Mouse (Mus musculus) 3T3-L1 (cell line): ENCODE data around the gene Mansc1.

Source experiments
- DNase-seq: peaks from one replicate; pipeline ENCODE4 v3.0.0-alpha.2; 2015; ENCODE audit warnings: low read depth, low spot score

Mansc1 gene

GRCm38 (mm10) chr6:134599239-134599638 is 33.0 kb downstream of the Mansc1 start:
- DNase-seq = no peak

DNA sequence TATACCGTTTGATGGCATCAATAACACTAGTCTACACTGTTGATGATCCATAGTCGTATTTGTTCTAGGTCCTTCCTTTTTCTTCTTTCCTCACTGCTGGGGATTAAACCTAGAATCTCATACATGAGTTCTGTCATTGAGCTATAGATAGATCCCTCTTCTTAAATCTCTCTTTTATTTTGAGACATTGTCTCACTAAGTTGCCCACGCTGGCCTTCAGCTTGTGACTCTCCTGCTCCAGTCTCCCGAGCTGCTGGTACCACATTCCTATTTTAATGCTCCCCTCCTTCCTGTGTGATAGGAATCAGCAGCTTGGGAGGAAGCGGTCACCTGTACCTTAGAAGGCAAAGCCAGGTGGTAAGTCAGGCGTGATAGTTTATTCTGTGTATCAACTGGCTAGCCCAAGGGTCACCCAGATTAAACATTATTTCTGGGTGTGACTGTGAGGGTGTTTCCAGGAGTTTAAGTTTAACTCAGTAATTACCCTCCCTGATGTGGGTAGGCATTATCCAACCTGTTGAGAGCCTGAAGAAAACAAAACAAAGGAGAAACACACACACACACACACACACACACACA is 34.5 kb downstream of the Mansc1 start:
- DNase-seq = no peak

- no peak for DNase-seq
These were observed 37.5 kb downstream of the Mansc1 start for GRCm38 (mm10) chr6:134594569-134595442.

- DNase-seq = peak; percentile 40
These were observed 40.7 kb downstream of the Mansc1 start for GRCm38 (mm10) chr6:134591614-134592013.

DNA sequence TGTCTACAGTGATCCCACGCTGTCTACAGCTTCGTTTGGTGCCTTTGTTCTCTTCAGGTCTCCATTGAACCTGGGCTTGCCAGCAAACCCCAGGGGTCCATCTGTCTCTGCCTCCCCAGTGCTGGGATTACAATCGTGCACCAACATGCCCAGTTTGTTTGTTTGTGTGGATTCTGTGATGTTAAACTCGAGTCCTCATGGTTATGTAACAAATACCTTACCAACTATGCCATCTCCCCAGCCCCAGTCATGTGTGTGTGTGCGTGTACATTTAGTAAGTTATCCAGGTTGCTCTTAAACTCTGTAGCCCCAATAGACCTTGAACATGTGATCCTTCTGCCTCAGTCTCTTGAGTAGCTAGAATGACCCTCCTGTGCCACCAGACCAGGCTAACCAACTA is 46.0 kb downstream of the Mansc1 start:
- no peak for DNase-seq

GRCm38 (mm10) chr6:134584616-134585015 is 47.7 kb downstream of the Mansc1 start:
- DNase-seq = no peak

GRCm38 (mm10) chr6:134582110-134582509 is 50.2 kb downstream of the Mansc1 start:
- DNase-seq = no peak

DNA sequence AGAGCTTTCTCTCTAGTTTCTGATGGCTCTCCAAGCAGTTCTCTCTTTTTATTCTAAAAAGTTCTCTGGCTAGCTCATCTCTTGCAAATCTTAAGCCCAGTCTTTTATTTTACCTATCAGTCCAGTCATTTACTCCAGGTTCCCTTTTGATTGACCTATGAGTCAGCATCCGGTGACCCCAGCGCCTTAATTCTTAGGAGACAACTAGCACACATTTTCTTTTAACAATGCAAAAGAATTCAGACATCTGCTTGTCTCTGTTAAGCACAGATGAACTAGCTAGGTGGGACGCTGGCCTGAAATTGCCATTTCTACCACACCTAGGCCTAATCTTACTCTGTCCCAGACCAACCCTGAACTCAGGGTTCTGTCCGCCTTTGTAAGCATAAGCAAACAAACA is 52.8 kb downstream of the Mansc1 start:
- DNase-seq = no peak

GRCm38 (mm10) chr6:134578039-134578438 is 54.2 kb downstream of the Mansc1 start:
- no peak for DNase-seq

DNA sequence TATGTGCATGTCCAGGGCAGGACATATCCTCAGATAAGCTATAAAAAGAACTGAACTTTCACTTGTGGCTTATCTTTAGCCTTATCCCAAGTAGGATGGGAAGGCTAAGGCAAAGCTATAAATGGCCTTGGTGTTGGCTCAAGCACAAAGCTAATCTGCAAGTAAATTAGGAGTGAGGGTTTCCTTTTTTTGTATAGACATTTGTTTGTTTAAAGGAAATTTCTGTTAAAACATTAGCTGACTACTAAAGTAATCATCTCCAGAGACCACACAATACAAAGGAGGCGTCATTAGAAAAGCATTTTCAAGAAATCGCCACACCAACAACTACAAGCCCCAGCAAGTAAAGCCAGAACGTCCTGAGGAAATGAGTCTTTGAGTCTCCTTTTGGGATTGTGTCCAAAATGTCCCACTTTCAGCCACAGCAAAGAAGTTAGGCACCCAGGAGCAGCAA is 57.0 kb downstream of the Mansc1 start:
- DNase-seq = no peak

DNA sequence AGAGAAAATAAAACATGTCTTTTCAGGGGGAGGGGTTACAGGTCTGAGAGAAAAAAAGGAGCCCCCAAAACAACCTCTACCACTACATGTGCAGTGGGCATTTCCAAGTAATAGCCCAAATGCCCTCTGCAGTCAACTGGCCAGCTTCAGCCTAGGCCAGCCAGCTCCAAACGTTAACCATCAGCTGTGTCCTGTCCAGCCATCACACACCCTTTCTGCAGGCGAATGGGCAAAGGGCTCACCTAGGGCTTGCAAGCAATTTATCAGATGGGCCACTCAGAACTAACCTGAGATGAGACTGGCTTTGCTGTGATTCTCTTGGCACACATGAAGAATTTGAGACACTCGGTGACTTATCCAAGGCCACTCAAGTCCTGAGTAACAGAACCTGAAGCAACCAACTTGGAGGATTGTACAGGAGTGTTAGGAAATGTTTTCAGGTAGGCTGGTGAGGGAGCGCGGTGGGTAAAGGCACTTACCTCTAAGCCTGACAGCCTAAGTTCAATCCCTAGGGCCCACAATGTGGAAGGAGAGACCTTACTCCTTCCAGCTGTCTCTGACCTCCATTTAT is 64.2 kb downstream of the Mansc1 start:
- DNase-seq = no peak

- DNase-seq = peak; percentile 77
These were observed 65.3 kb downstream of the Mansc1 start, which contains the start of gene Lrp6 for GRCm38 (mm10) chr6:134566818-134567485. Lrp6 (minus strand) TSS chr6:134566965.

DNA sequence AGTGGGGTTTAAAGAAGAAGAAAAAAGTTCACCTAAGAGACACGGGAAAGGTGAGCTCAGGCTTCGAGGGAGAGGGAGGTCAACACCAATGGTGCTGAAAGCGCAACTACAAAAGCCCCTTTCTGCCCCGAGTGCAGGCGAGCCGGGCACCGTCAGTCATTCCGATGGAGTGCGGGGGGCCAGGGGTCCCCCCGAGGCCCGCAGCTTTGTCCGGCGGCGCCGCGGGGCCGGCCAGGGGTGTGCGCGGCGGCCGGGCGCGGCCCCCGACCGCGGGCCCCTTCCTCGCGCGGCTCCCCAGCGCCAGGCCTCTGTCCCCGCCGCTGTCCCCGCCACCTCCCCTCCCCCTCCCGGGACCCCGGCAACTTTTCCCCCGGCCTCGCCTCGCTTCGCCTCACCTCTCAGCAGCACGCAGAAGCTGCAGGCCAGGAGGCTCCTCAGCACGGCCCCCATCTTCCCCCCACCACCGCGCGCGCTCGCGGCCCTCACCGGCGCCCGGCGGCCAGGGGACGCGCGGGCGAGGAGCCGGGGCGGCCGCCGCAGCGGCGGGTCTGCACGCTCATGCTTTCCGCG is 66.0 kb downstream of the Mansc1 start:
- no peak for DNase-seq

DNA sequence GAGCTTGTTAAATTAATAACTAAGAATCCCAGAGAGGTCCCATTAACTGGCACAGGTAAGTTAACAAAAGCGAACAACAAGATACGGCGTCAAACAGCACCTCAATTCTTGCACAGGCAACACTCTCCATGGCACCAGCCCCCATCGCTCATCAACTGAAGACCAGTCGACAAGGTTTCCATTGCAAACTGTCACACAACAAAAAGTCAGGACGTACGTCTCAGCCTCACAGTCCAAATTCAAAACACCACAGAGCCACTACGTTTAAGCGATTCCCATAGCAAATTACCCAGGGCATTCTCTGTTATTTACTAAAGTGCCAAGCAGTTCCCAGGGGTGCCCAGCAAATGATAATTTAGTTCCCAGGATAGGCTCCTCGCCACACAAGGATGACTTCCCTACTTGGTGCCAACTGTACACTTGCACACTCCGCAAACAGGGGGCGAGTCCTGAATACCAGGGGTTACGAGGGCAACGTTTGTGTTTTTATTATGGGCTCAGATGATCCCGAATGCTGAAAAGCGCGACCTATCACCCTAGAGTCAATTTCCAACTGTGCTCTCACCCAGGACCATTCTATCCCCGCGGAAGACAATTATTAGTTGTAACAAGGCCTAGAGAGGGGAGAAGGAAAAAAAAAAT is 66.6 kb downstream of the Mansc1 start:
- peak; percentile 43 for DNase-seq

- no peak for DNase-seq
These were observed 67.7 kb downstream of the Mansc1 start for GRCm38 (mm10) chr6:134564539-134564938.

DNA sequence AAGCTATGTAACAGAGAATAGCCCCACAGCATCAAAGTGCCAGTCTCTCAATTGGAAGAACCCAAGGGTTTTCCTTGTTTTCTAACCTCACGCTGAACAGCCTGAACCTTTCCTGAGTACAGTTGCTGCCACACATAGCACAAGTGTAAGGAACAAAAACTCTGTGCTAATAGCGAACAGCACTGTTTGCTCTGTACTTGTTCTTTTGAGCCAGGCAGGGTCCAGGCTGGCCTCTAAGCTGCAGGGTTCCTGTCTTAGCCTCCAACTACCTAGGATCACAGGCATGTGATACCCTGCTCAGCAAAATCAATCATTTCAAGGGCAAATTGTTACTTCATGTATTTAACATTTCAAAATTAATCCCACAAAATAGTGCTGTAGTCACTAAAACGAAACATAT is 72.7 kb downstream of the Mansc1 start:
- DNase-seq = no peak
